Mouse (Mus musculus) hindbrain, postnatal 0 days (tissue): ENCODE measurements at regions not wholly inside any gene's neighbourhood (a gene's known extent, or its start where the extent isn't known, plus 50 kb on each side); places are given as distances from the start of the nearest gene placed in this dataset.
A peak's percentile ranks its signal among the peaks of the same experiment; 100 is the strongest.

ENCODE experiments used
- ATAC-seq: fragments of 200-750 bp; cut with Nextera tagmentation; 2 replicates; pipeline ENCODE4 v1.8.0; 2017; ENCODE audit warnings: mild to moderate bottlenecking, moderate TSS enrichment, moderate library complexity
- DNase-seq: peaks from one replicate; pipeline ENCODE4 v3.0.0-alpha.2; 2015; ENCODE audit warnings: low spot score
- H3K27ac ChIP-seq: fragments of 300-500 bp; sonication (generic); 2 replicates; pipeline ENCODE4 v1.5.1; 2014; ENCODE audit warnings: mild to moderate bottlenecking
- H3K27me3 ChIP-seq: fragments of 300-500 bp; sonication (generic); 2 replicates; pipeline ENCODE4 v1.6.1; 2014; ENCODE audit warnings: low read length, mixed read lengths; ENCODE audit not compliant: insufficient read depth
- H3K36me3 ChIP-seq: fragments of 300-500 bp; sonication (generic); 2 replicates; pipeline ENCODE4 v1.6.1; 2014; ENCODE audit warnings: low read length, mixed read lengths; ENCODE audit not compliant: insufficient read depth
- H3K4me1 ChIP-seq: fragments of 300-500 bp; sonication (generic); 2 replicates; pipeline ENCODE4 v1.6.1; 2014; ENCODE audit warnings: antibody characterized with exemption, low read length, mixed read lengths; ENCODE audit not compliant: insufficient read depth
- H3K4me2 ChIP-seq: fragments of 300-500 bp; sonication (generic); 2 replicates; pipeline ENCODE4 v1.6.1; 2014; ENCODE audit warnings: low read depth, mild to moderate bottlenecking, low read length, moderate library complexity, mixed read lengths
- H3K4me3 ChIP-seq: fragments of 300-500 bp; sonication (generic); 2 replicates; pipeline ENCODE4 v1.5.1; 2014; ENCODE audit warnings: low read length
- H3K9ac ChIP-seq: fragments of 300-500 bp; sonication (generic); replicated peaks from 2 replicates; pipeline ENCODE4 v1.6.1; 2014; ENCODE audit warnings: mild to moderate bottlenecking, low read length, moderate library complexity, mixed read lengths
- H3K9me3 ChIP-seq: fragments of 300-500 bp; sonication (generic); 2 replicates; pipeline ENCODE4 v1.6.1; 2016; ENCODE audit warnings: low read length, mixed read lengths
- CTCF ChIP-seq: IDR thresholded peaks from 2 replicates; pipeline ENCODE4 v1.5.1; 2016; ENCODE audit warnings: antibody characterized with exemption, control low read depth, low read depth
- WGBS: fragments of 180-500 bp; shearing (Covaris S2); extraction: QIAGEN DNeasy Blood & Tissue Kit; methylation state at CpG from one replicate; pipeline ENCODE4 v1.1.7; 2014; 5-methylcytosine and 5-hydroxymethylcytosine counted together

- Histone ChIP-seq H3K4me3 (no peak overlapping the region), H3K4me2 (no peak overlapping the region), H3K36me3 (no peaks in the 10 kb centered on the region), H3K9me3 (no peaks in the 10 kb centered on the region), H3K27ac (no peak overlapping the region), H3K9ac (no peak overlapping the region), H3K27me3 (no peaks in the 10 kb centered on the region), H3K4me1 (no peaks in the 10 kb centered on the region)
- no peak for TF ChIP-seq CTCF
- peak; percentile 54 for DNase-seq
- ATAC-seq, result no peak
- WGBS, result 50% methylated on average over 4 of the region's 4 CpGs
Measured at GRCm38 (mm10) chrX:11748278-11748677, 411.9 kb downstream of the Bcor start.

- no peak overlapping the region for H3K9ac ChIP-seq
- H3K4me3 ChIP-seq, result no peak overlapping the region
- ATAC-seq, result peak; percentile 80
- no peak overlapping the region for H3K4me2 ChIP-seq
- no peaks in the 10 kb centered on the region for H3K9me3 ChIP-seq
- peak; percentile 63 for DNase-seq
- H3K36me3 ChIP-seq, result no peaks in the 10 kb centered on the region
- H3K4me1 ChIP-seq, result no peaks in the 10 kb centered on the region
- peak overlapping the region; percentile 26; the same call in 1 of the 2 replicates for H3K27ac ChIP-seq
- no peaks in the 10 kb centered on the region for H3K27me3 ChIP-seq
- 53% methylated on average over 5 of the region's 5 CpGs for WGBS
- no peak for TF ChIP-seq CTCF
Measured at GRCm38 (mm10) chrX:11752513-11752912, 407.6 kb downstream of the Bcor start.

DNA sequence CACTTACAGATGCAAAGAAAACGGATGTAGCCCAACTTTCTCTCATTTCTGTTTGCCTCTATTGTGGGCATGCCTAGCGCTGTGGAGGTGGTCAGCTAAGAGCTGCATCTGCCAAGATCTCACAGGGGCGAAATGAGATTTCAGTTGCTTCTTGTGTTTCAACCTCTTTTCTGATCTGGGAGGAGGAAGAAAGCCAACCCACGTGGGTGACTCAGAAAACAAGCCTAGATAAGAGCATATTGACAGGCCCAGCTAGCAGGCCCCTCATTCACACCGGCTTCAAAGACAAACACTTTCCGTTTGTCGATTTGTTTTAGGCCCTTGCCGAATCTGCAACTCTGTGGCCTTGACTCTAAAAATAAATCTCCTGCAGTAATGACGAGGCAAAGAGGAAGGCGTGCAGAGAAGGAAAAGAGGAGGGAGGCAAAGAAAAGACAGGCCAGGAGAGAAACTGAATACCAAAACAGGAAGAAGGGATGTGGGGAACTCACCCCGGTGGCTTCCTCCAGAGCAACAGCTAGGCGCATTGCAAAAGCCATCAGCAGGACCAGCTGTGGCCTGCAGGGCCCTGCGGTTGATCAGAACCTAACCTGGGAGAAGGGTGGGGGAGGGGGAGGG is 407.1 kb downstream of the Bcor start:
- TF ChIP-seq CTCF, result no peak
- Histone ChIP-seq H3K4me3 (no peak overlapping the region), H3K27me3 (no peaks in the 10 kb centered on the region), H3K9me3 (no peaks in the 10 kb centered on the region), H3K36me3 (no peaks in the 10 kb centered on the region), H3K4me2 (no peak overlapping the region), H3K27ac (peak overlapping the region; percentile 26; the same call in 1 of the 2 replicates), H3K9ac (no peak overlapping the region), H3K4me1 (no peaks in the 10 kb centered on the region)
- ATAC-seq, result no peak
- 28% methylated on average over 13 of the region's 13 CpGs for WGBS
- no peak for DNase-seq

DNA sequence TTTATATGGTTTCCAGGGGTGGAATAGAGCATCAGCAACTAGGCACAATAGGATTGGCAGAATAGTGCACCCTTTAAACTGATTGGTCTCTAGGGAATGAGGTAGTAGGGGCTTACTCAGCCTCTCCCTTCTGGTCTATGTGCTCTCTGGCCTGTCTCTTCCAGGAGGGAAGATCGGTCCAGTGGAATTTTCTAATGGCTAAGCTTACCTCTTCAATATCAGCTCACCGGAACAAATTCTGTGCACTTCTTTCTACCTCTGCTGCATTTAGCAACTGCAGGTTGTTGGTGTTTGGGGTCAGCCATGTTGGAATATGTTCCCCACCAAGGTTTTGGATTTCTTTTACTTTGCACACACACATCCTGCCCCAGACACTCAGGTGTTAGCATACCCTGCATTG is 405.1 kb downstream of the Bcor start:
- Histone ChIP-seq H3K4me1 (no peaks in the 10 kb centered on the region), H3K27me3 (no peaks in the 10 kb centered on the region), H3K4me2 (no peak overlapping the region), H3K9ac (no peak overlapping the region), H3K9me3 (no peaks in the 10 kb centered on the region), H3K36me3 (no peaks in the 10 kb centered on the region), H3K4me3 (no peak overlapping the region), H3K27ac (no peak overlapping the region)
- ATAC-seq (no peak), DNase-seq (no peak)
- 89% methylated on average over 2 of the region's 2 CpGs for WGBS
- TF ChIP-seq CTCF, result no peak

DNA sequence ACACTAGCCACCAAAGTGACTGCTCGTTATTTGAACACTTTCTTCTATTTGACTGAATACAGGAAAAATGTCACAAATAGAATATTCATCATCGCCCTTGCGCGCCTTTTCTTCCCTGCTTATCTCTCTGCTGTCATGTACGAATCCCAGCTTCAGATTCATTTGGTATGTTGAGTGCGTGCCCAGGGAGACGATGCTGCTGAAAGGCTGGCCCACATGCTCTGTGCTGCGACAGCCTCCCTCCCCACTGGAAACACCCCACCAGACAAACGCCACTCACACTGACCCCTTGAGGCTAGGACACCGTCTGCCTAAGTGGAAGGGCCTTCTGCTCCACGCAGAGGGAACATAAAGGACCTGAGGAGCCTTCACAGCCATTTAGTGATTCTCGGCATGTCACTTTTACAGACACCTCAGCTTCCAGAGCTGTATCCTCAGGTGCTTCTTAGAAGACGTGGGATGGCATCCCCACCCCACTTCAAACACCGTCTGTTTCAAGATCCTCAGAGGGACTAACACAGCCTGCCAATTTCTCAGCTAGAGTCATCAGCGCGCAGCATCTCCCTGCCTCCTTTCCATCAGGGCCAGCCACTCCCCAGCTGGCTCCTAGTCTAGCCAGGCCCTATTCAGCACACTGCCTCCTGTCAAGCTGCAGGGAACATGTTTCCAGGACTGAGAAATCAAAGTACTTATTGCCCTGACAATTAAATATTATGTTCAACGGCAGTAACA is 396.6 kb downstream of the Bcor start:
- Histone ChIP-seq H3K9me3 (no peaks in the 10 kb centered on the region), H3K4me3 (no peak overlapping the region), H3K4me2 (no peak overlapping the region), H3K4me1 (no peaks in the 10 kb centered on the region), H3K9ac (no peak overlapping the region), H3K36me3 (no peaks in the 10 kb centered on the region), H3K27ac (no peak overlapping the region), H3K27me3 (no peaks in the 10 kb centered on the region)
- no peak for TF ChIP-seq CTCF
- ATAC-seq (0 out of 2 replicates have a peak, but pooled peaks have one; percentile 51), DNase-seq (peak; percentile 32)
- WGBS, result 56% methylated on average over 17 of the region's 17 CpGs

DNA sequence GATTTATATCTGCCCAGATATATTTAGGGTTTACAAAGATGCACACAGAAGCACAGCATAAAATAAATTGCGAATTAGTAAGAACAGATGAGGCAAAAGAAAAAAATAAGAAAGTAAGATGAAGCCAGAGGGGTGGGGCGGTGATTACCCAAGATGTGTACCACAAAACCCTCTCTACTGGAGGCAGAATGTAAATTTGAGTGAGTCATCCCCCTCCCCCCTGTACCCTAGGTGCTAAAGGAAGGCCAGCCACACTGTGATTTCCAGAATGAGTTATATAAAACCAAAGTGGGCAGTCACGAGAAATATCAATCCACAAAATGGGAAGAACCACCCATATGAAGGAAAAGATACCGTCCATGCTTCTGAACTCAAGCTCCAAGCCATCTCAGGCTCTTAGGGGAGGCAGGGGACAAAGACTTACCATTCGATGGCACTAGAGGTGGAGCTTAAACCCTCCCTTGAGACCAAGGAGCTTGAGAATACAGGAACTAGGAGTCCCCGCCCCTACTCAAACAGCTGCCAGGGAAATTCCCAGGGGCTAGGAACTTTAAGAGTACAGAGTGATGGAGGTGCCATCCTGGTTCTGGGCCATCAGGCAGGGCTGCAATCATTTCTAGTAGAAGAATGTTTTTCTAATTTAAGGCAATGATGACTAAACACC is 383.8 kb downstream of the Bcor start:
- Histone ChIP-seq H3K36me3 (no peaks in the 10 kb centered on the region), H3K4me2 (no peak overlapping the region), H3K27ac (no peak overlapping the region), H3K4me1 (no peaks in the 10 kb centered on the region), H3K9ac (no peak overlapping the region), H3K27me3 (no peaks in the 10 kb centered on the region), H3K9me3 (no peaks in the 10 kb centered on the region), H3K4me3 (no peak overlapping the region)
- ATAC-seq (no peak), DNase-seq (no peak)
- WGBS, result 73% methylated on average over 6 of the region's 6 CpGs
- no peak for TF ChIP-seq CTCF
